Mouse (Mus musculus): ENCODE results near the gene Asl. TPM values are rescaled to one million over a fixed set of nuclear protein-coding genes. Genes with fewer than 3 reads are reported as not detected.

Asl gene
- total RNA-seq, 2 experiments from 2014 or later, result 8.4 to 9.1 TPM

- intact Hi-C loops (cut with DNase I), result no loop called here
- DNase-seq, result no peak
Measured at GRCm38 (mm10) chr5:130010961-130011360, 18.1 kb downstream of the Asl start.

- DNase-seq, result no peak
- intact Hi-C loops (cut with DNase I), result no loop called here
Measured at GRCm38 (mm10) chr5:130009784-130010183, 19.3 kb downstream of the Asl start.

- DNase-seq, result no peak
- intact Hi-C loops (cut with DNase I), result no loop called here
Measured at GRCm38 (mm10) chr5:130008034-130008590, 20.9 kb downstream of the Asl start.

- intact Hi-C loops (cut with DNase I), result no loop called here
Measured at GRCm38 (mm10) chr5:130007344-130007743, 21.7 kb downstream of the Asl start.

GRCm38 (mm10) chr5:130003229-130003628 is 25.8 kb downstream of the Asl start:
- intact Hi-C loops (cut with DNase I), result loop anchor here (2.0 kb wide), 1 partner anchor 32 kb away; no protein-coding TSS in a partner anchor
- DNase-seq, result no peak

More at GRCm38 (mm10) chr5:130007344-130007743, 21.7 kb downstream of the Asl start:
- no peak for DNase-seq

GRCm38 (mm10) chr5:130002301-130003146 is 26.5 kb downstream of the Asl start, which contains the start of gene Gusb:
Gene Gusb (minus strand): TSS chr5:130003049.
- DNase-seq, result peak; percentile 84 to 87
- intact Hi-C loops (cut with DNase I), result loop anchor here (2.0 kb wide), 1 partner anchor 32 kb away; no protein-coding TSS in a partner anchor

- no peak for DNase-seq
- intact Hi-C loops (cut with DNase I), result no loop called here
Measured at GRCm38 (mm10) chr5:130001356-130001987, 27.6 kb downstream of the Asl start.

- peak; percentile 27 to 29 for DNase-seq
- intact Hi-C loops (cut with DNase I), result no loop called here
Measured at GRCm38 (mm10) chr5:130000735-130001134, 28.3 kb downstream of the Asl start.

- intact Hi-C loops (cut with DNase I), result loop anchor here (1.0 kb wide), 1 partner anchor 38 kb away; no protein-coding TSS in a partner anchor
- peak; percentile 48 to 56 for DNase-seq
Measured at GRCm38 (mm10) chr5:129999097-129999496, 29.9 kb downstream of the Asl start.

GRCm38 (mm10) chr5:129997700-129998099 is 31.3 kb downstream of the Asl start:
- DNase-seq, result no peak
- intact Hi-C loops (cut with DNase I), result no loop called here

- intact Hi-C loops (cut with DNase I), result no loop called here
- no peak for DNase-seq
Measured at GRCm38 (mm10) chr5:129994989-129995388, 34.1 kb downstream of the Asl start.

- no peak for DNase-seq
- intact Hi-C loops (cut with DNase I), result no loop called here
Measured at GRCm38 (mm10) chr5:129993374-129993773, 35.7 kb downstream of the Asl start.

- DNase-seq, result no peak
- intact Hi-C loops (cut with DNase I), result no loop called here
Measured at GRCm38 (mm10) chr5:129991898-129992297, 37.1 kb downstream of the Asl start.

- DNase-seq, result no peak
- intact Hi-C loops (cut with DNase I), result no loop called here
Measured at GRCm38 (mm10) chr5:129989376-129989775, 39.7 kb downstream of the Asl start.

- DNase-seq, result no peak
- intact Hi-C loops (cut with DNase I), result no loop called here
Measured at GRCm38 (mm10) chr5:129980216-129980615, 48.8 kb downstream of the Asl start.

GRCm38 (mm10) chr5:129978608-129979007 is 50.4 kb downstream of the Asl start:
- intact Hi-C loops (cut with DNase I), result no loop called here
- no peak for DNase-seq

- intact Hi-C loops (cut with DNase I), result no loop called here
- DNase-seq, result no peak
Measured at GRCm38 (mm10) chr5:129977768-129978167, 51.3 kb downstream of the Asl start.

GRCm38 (mm10) chr5:129974866-129975311 is 54.2 kb downstream of the Asl start:
- intact Hi-C loops (cut with DNase I), result no loop called here
- no peak for DNase-seq

- DNase-seq, result no peak
- intact Hi-C loops (cut with DNase I), result no loop called here
Measured at GRCm38 (mm10) chr5:129974354-129974753, 54.7 kb downstream of the Asl start.

- intact Hi-C loops (cut with DNase I), result no loop called here
- peak; percentile 9 to 11 for DNase-seq
Measured at GRCm38 (mm10) chr5:129971491-129971890, 57.6 kb downstream of the Asl start.

- intact Hi-C loops (cut with DNase I), result no loop called here
- DNase-seq, result no peak
Measured at GRCm38 (mm10) chr5:129968417-129968816, 60.6 kb downstream of the Asl start.

Measured in heart, postnatal 36 days (tissue).